Mouse (Mus musculus) c-Kit-positive CD71-positive TER-119-negative erythroid progenitor cells, embryonic 14.5 days (primary cell): ENCODE measurements around the gene Lbp.

Source experiments
- DNase-seq: peaks from one replicate; pipeline ENCODE4 v3.0.0-alpha.2; 2013; ENCODE audit warnings: low read depth

Lbp gene

GRCm38 (mm10) chr2:158313089-158313488, 6.8 kb downstream of the Lbp start:
- DNase-seq: no peak

- peak; percentile 21 for DNase-seq
These were observed 10.1 kb downstream of the Lbp start for GRCm38 (mm10) chr2:158316371-158316770.

- DNase-seq: peak; percentile 28
These were observed 10.7 kb downstream of the Lbp start for GRCm38 (mm10) chr2:158317026-158317425.

- DNase-seq: no peak
These were observed 15.3 kb downstream of the Lbp start for GRCm38 (mm10) chr2:158321596-158321995.

- DNase-seq: no peak
These were observed 16.6 kb downstream of the Lbp start for GRCm38 (mm10) chr2:158322845-158323244.

GRCm38 (mm10) chr2:158324531-158325190, 18.4 kb downstream of the Lbp start:
- DNase-seq: no peak

GRCm38 (mm10) chr2:158325609-158326008, 19.3 kb downstream of the Lbp start:
- DNase-seq: no peak

GRCm38 (mm10) chr2:158334356-158334755, 28.1 kb downstream of the Lbp start:
- DNase-seq: no peak

GRCm38 (mm10) chr2:158337698-158338097, 31.4 kb downstream of the Lbp start:
- DNase-seq: no peak

- DNase-seq: peak; percentile 38
These were observed 33.8 kb downstream of the Lbp start for GRCm38 (mm10) chr2:158339948-158340564.

GRCm38 (mm10) chr2:158341324-158341723, 35.0 kb downstream of the Lbp start:
- DNase-seq: no peak

- DNase-seq: no peak
These were observed 37.2 kb downstream of the Lbp start for GRCm38 (mm10) chr2:158343495-158343894.

- DNase-seq: no peak
These were observed 40.2 kb downstream of the Lbp start for GRCm38 (mm10) chr2:158346467-158346866.

GRCm38 (mm10) chr2:158347868-158348267, 41.6 kb downstream of the Lbp start:
- DNase-seq: peak; percentile 34

GRCm38 (mm10) chr2:158352801-158353520, 46.7 kb downstream of the Lbp start:
- no peak for DNase-seq

- DNase-seq: no peak
These were observed 48.2 kb downstream of the Lbp start for GRCm38 (mm10) chr2:158354348-158355114.

- DNase-seq: no peak
These were observed 48.9 kb downstream of the Lbp start for GRCm38 (mm10) chr2:158355238-158355637.

- DNase-seq: no peak
These were observed 49.8 kb downstream of the Lbp start for GRCm38 (mm10) chr2:158356121-158356520.

GRCm38 (mm10) chr2:158359757-158360620, 53.7 kb downstream of the Lbp start:
- no peak for DNase-seq

GRCm38 (mm10) chr2:158360873-158361677, 54.8 kb downstream of the Lbp start:
- DNase-seq: peak; percentile 80
